Mouse (Mus musculus) C2C12 (cell line): Measurements from ENCODE around the gene Cmtm4.
"Not testable (repeated sequence)": the region's sequence is repeated elsewhere in the genome, so short reads cannot be mapped to it uniquely, and the experiment has no call there.

Experiments
- CTCF ChIP-seq: IDR thresholded peaks from one replicate; pipeline ENCODE4 v1.5.1; 2011; ENCODE audit not compliant: control insufficient read depth, insufficient read depth, insufficient read length
- MAX ChIP-seq: IDR thresholded peaks from one replicate; pipeline ENCODE4 v1.6.1; 2011; ENCODE audit warnings: mild to moderate bottlenecking, control low read depth

DNA sequence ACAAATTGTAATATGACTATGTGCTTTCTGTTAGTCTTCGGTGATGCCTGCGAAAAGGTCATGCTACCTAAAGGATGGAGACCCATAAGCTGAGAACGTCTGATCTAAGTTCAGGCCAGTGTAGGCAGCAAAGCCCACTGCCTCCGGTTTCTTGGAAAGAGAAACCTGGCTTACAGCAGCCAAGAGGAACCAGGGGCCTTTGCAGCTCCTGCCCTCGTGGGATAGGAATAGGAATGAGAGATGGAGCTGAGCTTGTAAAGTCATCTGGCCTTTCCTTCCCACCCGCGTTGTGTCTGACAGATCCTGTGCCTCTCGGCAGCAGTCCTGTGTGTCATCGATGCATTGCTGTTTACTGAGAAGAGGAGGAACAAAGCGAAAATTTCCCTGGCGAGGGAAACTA, 74.3 kb downstream of the Cmtm4 start, which contains the start of gene Gm11020:
- not testable (repeated sequence) for TF ChIP-seq CTCF, MAX
